Mouse (Mus musculus) left cerebral cortex, postnatal 14 days (tissue): Measurements from ENCODE around the gene 1810049J17Rik. TPM values are rescaled to one million over a fixed set of nuclear protein-coding genes. Genes with fewer than 3 reads are reported as not detected.

ENCODE experiments used
- DNase-seq, 2 experiments: peaks; one replicate each; pipeline ENCODE4 v3.0.0; 2021 to 2022; ENCODE audit warnings: low spot score in 2 of 2, mixed read lengths in 1 of 2
- intact Hi-C: fragments of 180-260 bp; cut with DNase I; formaldehyde crosslinking; loops from one replicate; pipeline ENCODE4 v1.15.1; 2025
- total RNA-seq, 2 experiments: library from RNA; stranded (reverse); gene quantifications; 2 replicates each; pipeline ENCODE4 v1.2.3; 2021

1810049J17Rik gene
- total RNA-seq, 2 experiments from 2014 or later: 0.85 to 1.2 TPM

GRCm38 (mm10) chr15:12354281-12354810, 32.6 kb upstream of the 1810049J17Rik start:
- DNase-seq: no peak
- intact Hi-C loops: no loop called here

- intact Hi-C loops: no loop called here
- no peak for DNase-seq
These were observed 29.8 kb upstream of the 1810049J17Rik start for GRCm38 (mm10) chr15:12351470-12351869.

GRCm38 (mm10) chr15:12349840-12350239, 28.1 kb upstream of the 1810049J17Rik start:
- intact Hi-C loops: no loop called here
- no peak for DNase-seq

GRCm38 (mm10) chr15:12348950-12349349, 27.3 kb upstream of the 1810049J17Rik start:
- no peak for DNase-seq
- intact Hi-C loops: no loop called here

GRCm38 (mm10) chr15:12346916-12347315, 25.2 kb upstream of the 1810049J17Rik start:
- intact Hi-C loops: no loop called here
- no peak for DNase-seq

- no peak for DNase-seq
- intact Hi-C loops: no loop called here
These were observed 19.7 kb upstream of the 1810049J17Rik start for GRCm38 (mm10) chr15:12341401-12341758.

- intact Hi-C loops: no loop called here
These were observed 19.1 kb upstream of the 1810049J17Rik start for GRCm38 (mm10) chr15:12340536-12341400.

GRCm38 (mm10) chr15:12337779-12338137, 16.1 kb upstream of the 1810049J17Rik start:
- intact Hi-C loops: no loop called here
- no peak for DNase-seq

More at GRCm38 (mm10) chr15:12340536-12341400, 19.1 kb upstream of the 1810049J17Rik start:
- no peak for DNase-seq

- intact Hi-C loops: no loop called here
- DNase-seq: no peak
These were observed 15.5 kb upstream of the 1810049J17Rik start for GRCm38 (mm10) chr15:12337030-12337778.

GRCm38 (mm10) chr15:12334381-12334780, 12.7 kb upstream of the 1810049J17Rik start:
- intact Hi-C loops: no loop called here
- no peak for DNase-seq

GRCm38 (mm10) chr15:12331300-12331699, 9.6 kb upstream of the 1810049J17Rik start:
- intact Hi-C loops: no loop called here
- no peak for DNase-seq

GRCm38 (mm10) chr15:12330892-12331291, 9.2 kb upstream of the 1810049J17Rik start:
- DNase-seq: no peak
- intact Hi-C loops: no loop called here

- intact Hi-C loops: no loop called here
- DNase-seq: no peak
These were observed 8.7 kb upstream of the 1810049J17Rik start for GRCm38 (mm10) chr15:12330389-12330788.

- intact Hi-C loops: loop anchor here (5.0 kb wide), 1 partner anchor 43 kb away; no protein-coding TSS in a partner anchor
- DNase-seq: no peak
These were observed 2.6 kb upstream of the 1810049J17Rik start for GRCm38 (mm10) chr15:12324326-12324725.

GRCm38 (mm10) chr15:12322676-12323402, 1.1 kb upstream of the 1810049J17Rik start:
- intact Hi-C loops: loop anchor here (5.0 kb wide), 1 partner anchor 44 kb away; no protein-coding TSS in a partner anchor
- no peak for DNase-seq

GRCm38 (mm10) chr15:12321091-12321787, 460 bp downstream of the 1810049J17Rik start, which contains the start of gene Golph3:
Gene Golph3, plus strand, starts transcription at chr15:12321450.
- peak; percentile 92 to 96 for DNase-seq
- intact Hi-C loops: loop anchor here (5.0 kb wide), 1 partner anchor 46 kb away; no protein-coding TSS in a partner anchor

- peak in 1 of 2 experiments; percentile 7 for DNase-seq
- intact Hi-C loops: loop anchor here (5.0 kb wide), 1 partner anchor 47 kb away; no protein-coding TSS in a partner anchor
These were observed 1.1 kb downstream of the 1810049J17Rik start for GRCm38 (mm10) chr15:12320441-12321090.

- no peak for DNase-seq
- intact Hi-C loops: loop anchor here (5.0 kb wide), 1 partner anchor 47 kb away; no protein-coding TSS in a partner anchor
These were observed 1.8 kb downstream of the 1810049J17Rik start for GRCm38 (mm10) chr15:12319889-12320288.
